Mouse (Mus musculus): ENCODE measurements around the gene Cacna1g. TPM values are rescaled to one million over a fixed set of nuclear protein-coding genes. Genes with fewer than 3 reads are reported as not detected.
A peak's percentile ranks its signal among the peaks of the same experiment; 100 is the strongest.
"Not testable (repeated sequence)": the region's sequence is repeated elsewhere in the genome, so short reads cannot be mapped to it uniquely, and the experiment has no call there.

Cacna1g gene
- total RNA-seq, 2 experiments from 2014 or later = 180 to 184 TPM

DNA sequence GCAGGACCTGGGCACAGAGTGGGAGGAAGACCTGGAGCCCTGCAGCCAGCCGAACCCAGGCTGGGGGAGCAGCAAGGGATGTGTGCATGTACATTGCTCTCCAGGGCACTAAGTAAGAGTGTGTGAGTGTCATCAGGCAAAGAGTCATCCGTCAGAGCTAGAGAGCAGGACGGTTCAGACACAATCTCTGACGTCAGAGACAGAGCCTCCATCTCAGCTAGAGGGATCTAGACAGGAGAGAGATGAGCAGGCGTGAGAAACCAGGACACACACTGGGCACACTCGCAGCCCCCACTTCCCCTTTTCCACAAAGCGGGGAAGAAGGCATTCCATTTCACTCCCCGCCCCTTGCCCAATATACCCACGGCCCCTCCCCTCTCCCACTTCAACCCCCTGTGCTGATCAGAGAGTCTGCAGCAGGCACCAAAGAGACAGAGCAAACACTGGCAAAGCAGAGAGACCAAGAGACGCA, 61.0 kb downstream of the Cacna1g start:
- intact Hi-C loops (cut with DNase I) = no loop called here
- peak; percentile 55 for DNase-seq

DNA sequence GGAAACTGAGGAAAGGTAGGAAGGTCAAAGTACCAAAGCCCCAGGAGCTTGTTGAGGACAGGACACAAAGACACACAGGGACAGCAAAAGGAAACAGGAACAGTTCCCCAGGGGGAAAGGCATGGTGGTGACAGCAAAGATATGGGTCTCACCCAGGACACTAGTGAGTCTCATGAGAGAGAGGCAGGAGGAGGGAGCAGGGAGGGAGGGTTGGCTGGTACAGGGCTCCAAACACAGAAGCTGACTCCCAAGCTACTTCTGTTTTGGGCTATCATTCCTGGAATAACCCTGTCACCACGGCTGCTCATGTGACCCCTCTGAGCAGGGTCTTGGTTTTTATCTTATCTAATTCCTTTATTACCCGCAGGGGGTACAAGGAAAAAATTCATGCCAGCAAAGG, 61.4 kb downstream of the Cacna1g start:
- intact Hi-C loops (cut with DNase I) = no loop called here
- DNase-seq = no peak

DNA sequence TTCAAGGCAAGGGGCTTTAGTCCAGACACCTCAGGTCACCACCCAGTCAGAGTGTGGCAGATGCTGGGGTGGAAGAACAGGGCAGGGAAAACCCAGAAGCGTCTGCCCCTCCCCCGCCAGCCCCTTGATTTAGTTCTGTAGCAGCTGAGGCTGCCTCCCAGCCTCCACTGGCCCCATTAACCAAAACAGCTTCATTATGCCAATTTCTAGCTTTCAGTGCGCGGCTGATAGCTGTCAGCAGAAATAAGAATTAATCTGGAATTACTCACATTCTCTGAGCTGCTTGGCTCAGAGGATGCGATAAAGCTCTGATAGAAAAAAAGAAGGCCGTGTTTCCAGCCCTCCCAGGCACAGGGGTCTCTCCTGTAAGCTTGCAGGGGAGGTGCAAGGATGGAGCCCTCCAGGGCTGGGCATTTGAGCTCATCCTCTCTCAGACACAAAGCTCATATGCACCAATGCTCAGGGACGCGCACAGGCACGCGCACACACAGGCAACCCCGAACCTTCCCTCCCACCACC, 66.1 kb downstream of the Cacna1g start:
- intact Hi-C loops (cut with DNase I) = no loop called here

GRCm38 (mm10) chr11:94405348-94405747, 68.7 kb downstream of the Cacna1g start:
- intact Hi-C loops (cut with DNase I) = no loop called here
- no peak for DNase-seq

More for the DNA sequence above, 66.1 kb downstream of the Cacna1g start:
- DNase-seq = peak; percentile 70

DNA sequence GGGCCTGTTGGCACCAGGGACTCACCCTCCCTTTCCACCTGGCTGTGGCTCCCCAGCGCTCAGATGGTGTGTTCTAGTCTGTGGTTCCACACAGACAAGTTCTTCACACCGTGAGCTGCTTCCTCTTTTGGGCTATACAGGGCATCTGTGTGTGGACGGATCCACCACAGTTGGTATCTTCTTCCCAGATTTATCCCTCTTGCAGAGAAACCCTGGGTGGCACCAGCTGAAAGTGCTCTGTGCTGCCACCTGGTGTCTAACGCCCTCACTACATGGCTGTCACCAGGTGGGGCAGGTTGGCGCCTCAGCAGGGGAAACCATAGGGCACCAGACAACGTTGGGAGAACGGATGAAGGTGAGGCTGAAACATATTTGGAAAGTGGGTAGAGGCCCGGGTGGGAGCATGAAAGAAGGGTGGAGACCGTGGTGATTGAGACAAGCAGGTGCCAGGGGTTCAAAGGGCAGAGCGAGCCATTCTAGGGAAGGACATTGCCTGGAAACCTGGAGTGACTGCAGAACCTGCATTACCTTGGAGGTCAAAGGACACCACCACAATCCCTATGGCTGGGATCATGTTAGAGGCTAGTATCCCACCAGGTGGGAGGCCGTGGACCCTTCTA, 69.2 kb downstream of the Cacna1g start:
- intact Hi-C loops (cut with DNase I) = loop anchor here (5.0 kb wide), 1 partner anchor 62 kb away; no protein-coding TSS in a partner anchor
- peak; percentile 80 for DNase-seq

- no peak for DNase-seq
- intact Hi-C loops (cut with DNase I) = loop anchor here (5.0 kb wide), 1 partner anchor 62 kb away; no protein-coding TSS in a partner anchor
Measured at GRCm38 (mm10) chr11:94404178-94404577, 69.8 kb downstream of the Cacna1g start.

DNA sequence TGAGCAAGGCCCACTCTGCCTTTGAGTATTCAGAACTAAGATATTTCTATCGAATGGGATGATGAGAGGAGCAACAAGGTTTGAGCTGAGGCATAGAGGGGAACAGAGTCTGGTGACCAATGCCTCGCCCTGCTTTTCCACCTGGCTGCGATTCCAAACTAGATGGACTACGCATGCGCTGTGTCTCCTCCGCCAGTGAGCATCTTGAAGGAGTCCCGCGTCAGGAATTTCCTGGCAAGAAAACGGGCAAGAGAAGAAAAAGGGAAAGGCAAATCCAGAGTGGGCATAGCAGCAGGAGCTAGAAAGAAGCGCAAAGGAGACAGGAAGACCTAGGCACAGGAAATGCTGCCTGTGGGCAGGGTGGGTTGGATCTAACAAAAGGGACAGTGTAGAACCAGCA, 70.2 kb downstream of the Cacna1g start:
- no peak for DNase-seq
- intact Hi-C loops (cut with DNase I) = loop anchor here (5.0 kb wide), 1 partner anchor 61 kb away; no protein-coding TSS in a partner anchor

GRCm38 (mm10) chr11:94402731-94403130, 71.3 kb downstream of the Cacna1g start:
- no peak for DNase-seq
- intact Hi-C loops (cut with DNase I) = loop anchor here (5.0 kb wide), 1 partner anchor 60 kb away; no protein-coding TSS in a partner anchor

- not testable (repeated sequence) for DNase-seq
- intact Hi-C loops (cut with DNase I) = loop anchor here (5.0 kb wide), 1 partner anchor 60 kb away; no protein-coding TSS in a partner anchor
Measured at GRCm38 (mm10) chr11:94402029-94402428, 72.0 kb downstream of the Cacna1g start.

DNA sequence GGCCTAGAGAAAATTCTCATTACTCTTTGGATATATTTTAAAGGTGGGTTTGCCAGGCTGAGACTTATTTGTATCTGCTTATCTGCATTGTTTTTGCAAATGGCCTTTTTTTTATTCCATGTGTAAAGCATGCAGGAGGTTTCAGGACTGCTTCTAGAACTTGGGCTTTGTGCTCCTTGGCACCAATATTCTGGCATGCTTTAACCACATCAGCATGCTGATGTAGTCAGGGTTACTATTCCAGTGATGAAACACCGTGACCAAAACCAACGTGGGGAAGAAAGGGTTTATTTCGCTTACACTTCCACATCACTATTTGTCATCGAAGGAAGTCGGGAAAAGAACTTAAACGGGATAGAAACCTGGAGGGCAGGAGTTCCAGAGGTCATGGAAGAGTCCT, 73.0 kb downstream of the Cacna1g start:
- DNase-seq = no peak
- intact Hi-C loops (cut with DNase I) = loop anchor here (5.0 kb wide), 1 partner anchor 59 kb away; no protein-coding TSS in a partner anchor

- DNase-seq = no peak
- intact Hi-C loops (cut with DNase I) = loop anchor here (5.0 kb wide), 1 partner anchor 37 kb away; no protein-coding TSS in a partner anchor
Measured at GRCm38 (mm10) chr11:94394107-94394506, 79.9 kb downstream of the Cacna1g start.

DNA sequence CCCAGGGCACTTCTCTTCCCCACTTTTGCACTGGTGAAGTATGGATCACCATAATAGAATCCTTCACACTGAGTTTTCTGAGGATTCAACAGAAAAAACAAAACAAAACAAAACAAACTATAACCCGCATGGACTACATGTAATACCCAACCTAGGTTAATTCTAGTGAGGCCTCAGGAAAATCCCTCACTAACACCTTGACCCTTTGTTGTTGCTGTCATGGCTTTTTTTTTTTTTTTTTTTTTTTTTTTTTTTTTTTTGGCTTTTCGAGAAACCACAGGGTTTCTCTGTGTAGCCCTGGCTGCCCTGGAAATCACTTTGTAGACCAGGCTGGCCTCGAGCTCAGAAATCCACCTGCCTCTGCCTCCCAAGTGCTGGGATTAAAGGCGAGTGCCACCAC, 80.5 kb downstream of the Cacna1g start:
- intact Hi-C loops (cut with DNase I) = loop anchor here (5.0 kb wide), 1 partner anchor 36 kb away; no protein-coding TSS in a partner anchor
- DNase-seq = not testable (repeated sequence)

- no peak for DNase-seq
- intact Hi-C loops (cut with DNase I) = loop anchor here (5.0 kb wide), 1 partner anchor 35 kb away; no protein-coding TSS in a partner anchor
Measured at GRCm38 (mm10) chr11:94392672-94393109, 81.3 kb downstream of the Cacna1g start, which contains the start of gene Abcc3. Gene Abcc3, minus strand, starts transcription at chr11:94392997.

DNA sequence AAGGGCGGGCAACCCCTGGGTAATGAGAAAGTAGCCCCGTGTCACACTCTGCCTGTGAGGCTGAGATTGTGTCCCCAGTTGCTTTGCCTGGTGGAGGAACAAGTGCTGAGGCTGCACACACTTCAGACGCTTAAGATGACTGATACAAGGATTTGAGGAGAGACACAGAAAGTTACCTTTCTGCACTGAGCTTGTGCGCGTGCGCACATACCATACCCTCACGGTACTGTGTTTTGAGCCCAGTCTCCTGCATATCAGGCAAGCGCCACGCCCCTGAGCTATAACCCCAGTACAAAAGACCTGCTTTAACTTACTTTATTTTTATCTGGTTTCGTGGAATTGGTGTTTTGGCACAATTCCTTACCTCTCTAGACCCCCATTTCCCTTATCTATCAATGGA, 82.3 kb downstream of the Cacna1g start:
- intact Hi-C loops (cut with DNase I) = loop anchor here (5.0 kb wide), 1 partner anchor 34 kb away; no protein-coding TSS in a partner anchor

DNA sequence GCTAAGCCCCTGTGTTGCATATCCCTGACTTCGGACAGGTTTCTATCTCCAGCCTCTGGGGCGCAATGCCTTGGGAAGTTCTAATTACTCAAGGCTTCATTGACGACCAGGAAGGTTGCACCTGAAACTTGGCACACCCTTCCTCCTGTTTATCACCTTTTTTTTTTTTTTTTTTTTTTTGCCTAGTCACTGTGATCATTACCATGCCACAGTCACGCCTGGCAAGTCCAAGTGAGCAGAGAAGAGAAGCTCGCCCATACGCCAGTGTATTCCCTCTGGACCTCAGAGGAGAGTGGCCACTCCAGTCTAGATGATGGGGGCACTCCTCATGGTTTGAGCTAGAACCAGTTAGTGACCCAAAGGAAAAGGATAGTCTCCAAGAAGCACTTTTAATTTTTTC, 83.2 kb downstream of the Cacna1g start:
- intact Hi-C loops (cut with DNase I) = loop anchor here (5.0 kb wide), 1 partner anchor 34 kb away; no protein-coding TSS in a partner anchor
- no peak for DNase-seq

More for the DNA sequence above, 82.3 kb downstream of the Cacna1g start:
- no peak for DNase-seq

DNA sequence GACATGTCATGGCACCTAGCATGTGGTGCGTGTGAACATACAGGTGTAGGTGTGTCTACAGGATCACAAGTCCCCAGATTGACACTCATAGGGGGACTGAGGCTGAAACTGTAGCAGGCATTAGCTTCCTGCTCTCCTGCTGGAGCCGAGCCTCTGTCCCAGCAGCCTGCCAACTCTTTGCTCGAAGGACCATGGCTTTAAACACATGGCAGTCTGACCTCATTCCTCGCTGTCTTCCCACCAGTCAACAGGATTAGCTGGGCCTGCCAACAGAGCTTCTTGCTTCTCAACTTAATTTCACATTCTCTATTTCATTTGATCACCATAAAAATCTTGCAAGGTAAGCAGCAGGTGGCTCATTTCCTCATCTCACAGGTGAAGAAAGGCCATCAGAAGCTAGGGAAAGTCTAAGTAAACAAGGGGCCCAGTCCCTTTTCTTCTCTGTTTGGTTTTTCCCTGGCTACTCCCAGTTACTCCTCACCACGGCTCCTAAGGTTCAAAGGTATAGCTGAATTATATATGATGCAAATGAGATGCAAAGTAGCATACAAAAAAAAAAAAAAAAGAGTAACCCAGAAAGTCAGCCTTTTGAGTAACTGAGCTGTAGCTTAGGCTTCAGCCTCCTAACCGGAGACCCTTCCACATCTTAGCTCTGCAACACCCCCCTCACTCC, 84.1 kb downstream of the Cacna1g start:
- peak; percentile 32 for DNase-seq
- intact Hi-C loops (cut with DNase I) = loop anchor here (5.0 kb wide), 1 partner anchor 33 kb away; no protein-coding TSS in a partner anchor

- intact Hi-C loops (cut with DNase I) = no loop called here
- DNase-seq = no peak
Measured at GRCm38 (mm10) chr11:94389021-94389420, 85.0 kb downstream of the Cacna1g start.

DNA sequence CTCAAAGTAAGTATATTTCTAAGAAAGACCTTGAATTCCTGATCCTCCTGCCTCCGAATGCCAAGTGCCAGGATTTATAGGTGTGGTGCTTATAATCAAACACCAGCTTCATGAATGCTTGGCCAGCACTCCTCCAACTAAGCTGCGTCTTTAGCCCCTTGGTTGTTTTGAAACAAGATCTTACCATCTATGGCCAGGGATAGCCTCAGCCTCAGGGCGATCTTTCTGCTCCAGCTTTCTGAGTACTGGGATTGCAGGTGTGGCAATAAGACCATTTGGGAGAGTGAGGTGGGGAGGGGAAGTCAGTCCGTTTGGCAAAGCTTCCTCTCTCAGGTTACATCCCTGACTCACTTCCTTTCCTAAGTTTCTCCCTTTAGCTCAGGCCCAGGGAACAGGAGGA, 86.2 kb downstream of the Cacna1g start:
- no peak for DNase-seq
- intact Hi-C loops (cut with DNase I) = no loop called here

- no peak for DNase-seq
- intact Hi-C loops (cut with DNase I) = no loop called here
Measured at GRCm38 (mm10) chr11:94385977-94386771, 87.8 kb downstream of the Cacna1g start.

DNA sequence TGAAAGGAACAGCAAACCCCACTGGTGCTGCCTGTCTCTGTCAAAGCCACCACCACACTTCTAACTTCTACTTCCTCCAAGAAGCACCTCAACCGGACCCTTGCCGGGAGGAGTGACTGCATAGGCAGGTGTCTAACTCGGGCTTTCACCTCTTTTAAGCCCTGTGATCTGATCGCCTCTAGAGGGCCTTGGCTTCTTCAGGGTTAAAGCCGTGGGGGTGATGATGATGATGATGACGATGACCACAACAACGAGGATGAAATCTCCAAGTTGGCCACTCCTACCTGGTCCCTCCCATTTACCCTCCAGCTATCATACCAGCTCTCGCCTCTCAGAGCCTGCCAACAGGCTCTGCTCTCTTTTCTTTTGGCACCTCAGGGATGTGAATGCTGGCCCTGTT, 94.3 kb downstream of the Cacna1g start:
- intact Hi-C loops (cut with DNase I) = no loop called here
- no peak for DNase-seq
